Mouse (Mus musculus) thymus, adult 2 months (tissue): ENCODE measurements around the gene Vmn1r42. TPM values are rescaled to one million over a fixed set of nuclear protein-coding genes. Genes with fewer than 3 reads are reported as not detected.

Experiments
- DNase-seq: peaks from one replicate; pipeline ENCODE4 v3.0.0; 2021
- H3K27ac ChIP-seq: fragments of 200-500 bp; 2 replicates; pipeline ENCODE4 v1.5.1; 2012; ENCODE audit warnings: low read length, control low read depth; ENCODE audit not compliant: control insufficient read depth, insufficient read depth
- H3K27me3 ChIP-seq: fragments of 200-500 bp; 2 replicates; pipeline ENCODE4 v1.6.1; 2012; ENCODE audit warnings: mild to moderate bottlenecking, low read length, moderate library complexity, mixed read lengths; ENCODE audit not compliant: control insufficient read depth, insufficient read depth
- H3K36me3 ChIP-seq: fragments of 200-500 bp; 2 replicates; pipeline ENCODE4 v1.6.1; 2012; ENCODE audit warnings: mild to moderate bottlenecking, low read length, moderate library complexity; ENCODE audit not compliant: control insufficient read depth, insufficient read depth
- H3K4me1 ChIP-seq: fragments of 200-500 bp; replicated peaks from 2 replicates; pipeline ENCODE4 v1.6.1; 2012; ENCODE audit warnings: low read length; ENCODE audit not compliant: control insufficient read depth, insufficient read depth
- H3K4me3 ChIP-seq: fragments of 200-500 bp; 2 replicates; pipeline ENCODE4 v1.5.1; 2012; ENCODE audit warnings: mild to moderate bottlenecking, low read length, control low read depth, moderate library complexity; ENCODE audit not compliant: control insufficient read depth, insufficient read depth
- CTCF ChIP-seq: fragments of 200-500 bp; IDR thresholded peaks from 2 replicates; pipeline ENCODE4 v1.5.1; 2012; ENCODE audit warnings: mild to moderate bottlenecking, control low read depth, low read length, moderate library complexity, borderline replicate concordance; ENCODE audit not compliant: control insufficient read depth, poor library complexity, insufficient read depth; ENCODE audit errors: extremely low read depth
- POLR2A ChIP-seq: fragments of 200-500 bp; IDR thresholded peaks from 2 replicates; pipeline ENCODE4 v1.6.1; 2012; ENCODE audit warnings: mild to moderate bottlenecking, low read length, control low read depth, moderate library complexity; ENCODE audit not compliant: control insufficient read depth, poor library complexity, insufficient read depth; ENCODE audit errors: extremely low read depth
- WGBS: fragments of 180-500 bp; shearing (Covaris S2); methylation state at CpG from one replicate; pipeline ENCODE4 v1.1.7; 2018; 5-methylcytosine and 5-hydroxymethylcytosine counted together
- polyA plus RNA-seq: library from polyadenylated mRNA; depleted of rRNA; stranded (reverse); fragments of >200 nt; gene quantifications from 2 replicates; pipeline ENCODE4 v1.2.3, GENCODE M21; 2012; rRNA removed

The Vmn1r42 gene
- polyA plus RNA-seq, 1 experiment = not detected

- no peak for DNase-seq
- Histone ChIP-seq H3K27me3 (no peaks in the 10 kb centered on the region), H3K4me3 (no peak overlapping the region), H3K27ac (no peak overlapping the region), H3K36me3 (no peaks in the 10 kb centered on the region), H3K4me1 (no peaks in the 10 kb centered on the region)
- WGBS = 83% methylated on average over 2 of the region's 2 CpGs
- no peak for TF ChIP-seq CTCF
- no peak for TF ChIP-seq POLR2A
Observed at GRCm38 (mm10) chr6:89859839-89860238, 16.4 kb downstream of the Vmn1r42 start.

GRCm38 (mm10) chr6:89857552-89857951, 18.7 kb downstream of the Vmn1r42 start:
- H3K4me1 ChIP-seq = no peaks in the 10 kb centered on the region
- no peaks in the 10 kb centered on the region for H3K36me3 ChIP-seq
- H3K27me3 ChIP-seq = no peaks in the 10 kb centered on the region
- no peak for TF ChIP-seq POLR2A
- TF ChIP-seq CTCF = no peak
- 82% methylated on average over 3 of the region's 3 CpGs for WGBS
- H3K27ac ChIP-seq = no peak overlapping the region
- H3K4me3 ChIP-seq = no peak overlapping the region
- DNase-seq = no peak

Other genes starting within 250 kb of the Vmn1r42 start
- gene Txnrd3, start 232.4 kb downstream of the Vmn1r42 start, polyA plus RNA-seq = 8.8 and 10.2 TPM in 2 replicates
- not detected in 2 replicates for gene Vmn1r40, start 168.9 kb downstream of the Vmn1r42 start, polyA plus RNA-seq
- not detected in 2 replicates for gene Vmn1r41, start 135.6 kb downstream of the Vmn1r42 start, polyA plus RNA-seq
- not detected in 2 replicates for gene Vmn1r43, start within 50 bp of the Vmn1r42 start, polyA plus RNA-seq
- not detected in 2 replicates for gene Vmn1r44, start 7.2 kb upstream of the Vmn1r42 start, polyA plus RNA-seq
- not detected in 2 replicates for gene Vmn1r45, start 64.2 kb upstream of the Vmn1r42 start, polyA plus RNA-seq
- not detected in 2 replicates for gene Vmn1r46, start 92.9 kb upstream of the Vmn1r42 start, polyA plus RNA-seq
- not detected in 2 replicates for gene Vmn1r47, start 139.7 kb upstream of the Vmn1r42 start, polyA plus RNA-seq
- gene Vmn1r48, start 160.4 kb upstream of the Vmn1r42 start, polyA plus RNA-seq = not detected in 2 replicates
- gene Vmn1r49, start 202.1 kb upstream of the Vmn1r42 start, polyA plus RNA-seq = not detected in 2 replicates
- gene Vmn1r50, start 225.0 kb upstream of the Vmn1r42 start, polyA plus RNA-seq = not detected in 2 replicates
- gene Vmn1r51, start 246.2 kb upstream of the Vmn1r42 start, polyA plus RNA-seq = not detected in 2 replicates